Mouse (Mus musculus) erythroblast, embryonic 14.5 days (primary cell): ENCODE results near the gene Ctnnd2.

Experiments used
- GATA1 ChIP-seq: IDR thresholded peaks from 2 replicates; pipeline ENCODE4 v1.6.1; 2012; ENCODE audit warnings: low read length, inconsistent platforms, mixed read lengths
- TAL1 ChIP-seq: IDR thresholded peaks from 3 replicates; pipeline ENCODE4 v1.6.1; 2012; ENCODE audit warnings: low read length, inconsistent platforms, mixed read lengths

DNA sequence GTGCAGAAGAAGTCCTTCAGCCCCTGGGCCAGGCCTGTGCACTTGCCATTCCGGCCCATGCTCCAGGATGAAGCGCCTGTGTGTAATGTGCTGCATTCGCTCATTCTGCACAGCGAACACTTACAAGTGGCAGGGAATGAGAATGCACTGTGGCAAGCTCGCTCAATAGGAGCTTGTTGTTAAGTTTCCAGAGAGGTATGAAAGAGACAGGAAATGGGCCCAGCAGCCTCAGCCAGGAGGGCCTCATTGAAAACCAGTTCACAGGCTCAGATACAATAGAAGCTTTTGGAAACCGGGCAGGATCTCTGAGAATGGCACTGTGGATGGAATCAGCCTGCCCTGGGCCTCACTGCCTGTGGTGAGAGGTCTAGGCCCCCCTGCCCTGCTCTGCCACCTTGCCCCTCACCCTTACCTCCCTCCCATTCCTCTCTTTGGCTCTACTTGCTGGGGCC is 521.4 kb downstream of the Ctnnd2 start:
- TF ChIP-seq GATA1 (no peak), TAL1 (no peak)
